In genomic region chr16:77013427-77014320, GRCm38 (mm10) we compare ENCODE assay signal across 8 mouse cellular contexts. TPM values are rescaled to one million over a fixed set of nuclear protein-coding genes. Genes with fewer than 3 reads are reported as not detected.
DNase-seq lines count a peak whose midpoint lies in the region; ATAC-seq and TF ChIP-seq lines count a peak whose summit lies in the region.

Usp25 (plus strand) TSS chr16:77013706.

- H3K9ac ChIP-seq in hindbrain, postnatal 0 days (replicated peaks; ENCODE audit: low read length) = peak within 1 kb of the TSS; percentile 93

- peak; percentile 49; the same call in 1 of the 2 replicates for TF ChIP-seq POLR2A in cortical plate, adult 2 months (IDR thresholded peaks at IDR 0.05; ENCODE audit: extremely low read depth, insufficient read depth, low read length)

- TF ChIP-seq CTCF in cortical plate, adult 2 months (IDR thresholded peaks at IDR 0.05; ENCODE audit: extremely low read depth, insufficient read depth, low read length) = no peak
- TF ChIP-seq CTCF in hindbrain, postnatal 0 days (IDR thresholded peaks at IDR 0.05; ENCODE audit: low read depth) = no peak

- no peaks in the 10 kb centered on the region for H3K27me3 ChIP-seq in hindbrain, postnatal 0 days (ENCODE audit: insufficient read depth, low read length)
- H3K27me3 ChIP-seq in megakaryocyte, embryonic 14.5 days (replicated peaks) = no peaks in the 10 kb centered on the region

- H3K4me3 ChIP-seq in cortical plate, adult 2 months (ENCODE audit: insufficient read depth, low read length) = peak within 1 kb of the TSS; percentile 87
- peak within 1 kb of the TSS; percentile 88 for H3K4me3 ChIP-seq in hindbrain, postnatal 0 days (ENCODE audit: low read length)
- H3K4me3 ChIP-seq in megakaryocyte, embryonic 14.5 days (replicated peaks) = peak within 1 kb of the TSS; percentile 97

- H3K4me2 ChIP-seq in hindbrain, postnatal 0 days (ENCODE audit: low read depth, low read length) = peak within 1 kb of the TSS; percentile 83

- peak within 1 kb of the TSS; percentile 76 for H3K27ac ChIP-seq in cortical plate, adult 2 months (ENCODE audit: insufficient read depth, low read length)
- peak within 1 kb of the TSS; percentile 83 for H3K27ac ChIP-seq in hindbrain, postnatal 0 days

- H3K4me1 ChIP-seq in cortical plate, adult 2 months (ENCODE audit: control insufficient read depth, insufficient read depth, low read length) = peaks cover 3% of the 10 kb centered on the region; the same call in 1 of the 2 replicates
- peaks cover 10% of the 10 kb centered on the region; the same call in 1 of the 2 replicates for H3K4me1 ChIP-seq in hindbrain, postnatal 0 days (ENCODE audit: insufficient read depth, low read length)
- peaks cover 24% of the 10 kb centered on the region for H3K4me1 ChIP-seq in megakaryocyte, embryonic 14.5 days

- no peaks in the 10 kb centered on the region for H3K9me3 ChIP-seq in hindbrain, postnatal 0 days (ENCODE audit: low read length)
- no peaks in the 10 kb centered on the region for H3K9me3 ChIP-seq in megakaryocyte, embryonic 14.5 days

- H3K36me3 ChIP-seq in hindbrain, postnatal 0 days (ENCODE audit: insufficient read depth, low read length) = no peaks in the 10 kb centered on the region
- peaks cover 6% of the 10 kb centered on the region for H3K36me3 ChIP-seq in megakaryocyte, embryonic 14.5 days (replicated peaks; ENCODE audit: low read length)

- ATAC-seq in activated CD4-positive, CD25-positive, alpha-beta regulatory T cell, adult 4 months = peak; percentile 48
- ATAC-seq in hindbrain, postnatal 0 days = peak; percentile 93

- DNase-seq in gastrocnemius, adult 8-10 months (ENCODE audit: low spot score in 2 of 2) = peak; percentile 92 to 94
- peak; percentile 77 for DNase-seq in hindbrain, postnatal 0 days (ENCODE audit: low spot score)
- peak; percentile 59 to 84 for DNase-seq in left cerebral cortex, adult 9 months (ENCODE audit: low spot score in 2 of 2)
- DNase-seq in right cerebral cortex, adult 2 months (ENCODE audit: low spot score in 2 of 2) = peak; percentile 70 to 78
- DNase-seq in urinary bladder, postnatal 14 days (ENCODE audit: low spot score) = peak; percentile 93

- WGBS in hindbrain, postnatal 0 days = 3% methylated on average over 94 of the region's 126 CpGs

RNA-seq across cellular contexts. Expression of gene Usp25, which starts in this region (rescaled TPM):
- polyA plus RNA-seq in activated CD4-positive, CD25-positive, alpha-beta regulatory T cell, adult 4 months (2017; shearing (Covaris generic)) = 10 to 100 TPM; 21.5 to 26.7 TPM
- 19.1 and 19.2 TPM in 2 replicates for polyA plus RNA-seq in cortical plate, adult 2 months (2012; rRNA removed)
- total RNA-seq in gastrocnemius, adult 8-10 months (2022) = 100 to 1,000 TPM; 103 to 117 (median 108) TPM
- 12.5 and 29.0 TPM in 2 replicates for total RNA-seq in hindbrain, postnatal 0 days (2014; rRNA removed)
- polyA plus RNA-seq in hindbrain, postnatal 0 days (2015; fragmentation: Nextera tagmentation; extraction: Ambion mirVana) = 10.4 and 10.5 TPM in 2 replicates
- polyA plus RNA-seq in megakaryocyte, embryonic 14.5 days (2012; ENCODE audit: insufficient read depth, low replicate concordance) = 2.1 and 9.6 TPM in 2 replicates

Comparison
In these comparisons a context has a peak if more than half of its experiments do, and no peak if none do; other contexts are left out.
1. Peak in every context shown above with its lines: DNase-seq, ATAC-seq, H3K4me3 ChIP-seq and H3K27ac ChIP-seq.